Comparison of ENCODE assay signal across 18 mouse cellular contexts in the genomic region with DNA sequence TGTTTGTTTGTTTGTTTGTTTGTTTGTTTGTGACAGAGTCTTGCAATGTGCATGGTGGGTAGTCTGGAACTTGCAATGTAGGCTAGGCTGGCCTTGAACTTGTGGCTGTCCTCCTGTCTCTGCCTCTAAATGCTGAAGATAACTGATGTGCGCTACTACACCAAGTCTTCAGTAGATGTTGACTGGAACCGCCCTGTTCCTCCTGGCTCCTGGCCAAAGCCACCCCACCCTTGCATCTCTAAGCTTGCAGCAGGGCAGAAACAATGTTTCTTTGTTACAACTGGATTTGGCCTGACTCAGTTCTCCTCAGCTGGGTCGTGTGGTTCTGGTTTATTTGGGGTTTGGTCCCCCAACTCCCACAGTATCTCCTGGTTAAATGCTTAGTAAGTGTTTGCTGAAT. TPM values are rescaled to one million over a fixed set of nuclear protein-coding genes. Genes with fewer than 3 reads are reported as not detected.
DNase-seq lines count a peak whose midpoint lies in the region; ATAC-seq lines count a peak whose summit lies in the region.
"Had no signal": no experiment of that assay in that cellular context is flagged by ENCODE, and none has a peak within 500 bp of the region (broad histone marks: within the 10 kb centered on the region; RNA-seq: fewer than 3 reads in every experiment).

No protein-coding gene starts in this region.

- peak; percentile 52; the same call in 1 of the 2 replicates for ATAC-seq in intestine, embryonic 15.5 days
- ATAC-seq in intestine, embryonic 16.5 days: no peak; the same call in 1 of the 2 replicates
- ATAC-seq in megakaryocyte-erythroid progenitor cell, adult 5-6 weeks (replicated peaks; ENCODE audit: low FRiP score, low TSS enrichment, poor library complexity, severe bottlenecking): peak; percentile 78
- ATAC-seq in hindbrain, embryonic 16.5 days: no peak

- no peaks in the 10 kb centered on the region for H3K4me1 ChIP-seq in intestine, embryonic 15.5 days (replicated peaks)
- H3K4me1 ChIP-seq in intestine, embryonic 16.5 days (ENCODE audit: control insufficient read depth, insufficient read depth, low read length): no peaks in the 10 kb centered on the region
- H3K4me1 ChIP-seq in hindbrain, embryonic 16.5 days (ENCODE audit: control insufficient read depth, insufficient read depth, low read depth, low read length): no peaks in the 10 kb centered on the region
- H3K4me1 ChIP-seq: hindbrain, embryonic 15.5 days; lung, embryonic 15.5 days had no signal

- H3K9ac ChIP-seq in intestine, embryonic 15.5 days: no peak overlapping the region
- no peak overlapping the region for H3K9ac ChIP-seq in intestine, embryonic 16.5 days (ENCODE audit: low read depth, low read length)
- H3K9ac ChIP-seq in hindbrain, embryonic 16.5 days (ENCODE audit: low read depth, low read length): no peak overlapping the region
- H3K9ac ChIP-seq: hindbrain, embryonic 15.5 days; lung, embryonic 15.5 days had no signal

- H3K36me3 ChIP-seq in intestine, embryonic 15.5 days: no peaks in the 10 kb centered on the region
- H3K36me3 ChIP-seq in intestine, embryonic 16.5 days (ENCODE audit: control insufficient read depth, insufficient read depth, low read length): no peaks in the 10 kb centered on the region
- H3K36me3 ChIP-seq in hindbrain, embryonic 16.5 days (ENCODE audit: control insufficient read depth, insufficient read depth, low read length): no peaks in the 10 kb centered on the region
- H3K36me3 ChIP-seq: hindbrain, embryonic 15.5 days; lung, embryonic 15.5 days had no signal

- no peaks in the 10 kb centered on the region for H3K9me3 ChIP-seq in intestine, embryonic 15.5 days
- no peaks in the 10 kb centered on the region for H3K9me3 ChIP-seq in intestine, embryonic 16.5 days (ENCODE audit: control insufficient read depth, low read length)
- no peaks in the 10 kb centered on the region for H3K9me3 ChIP-seq in hindbrain, embryonic 16.5 days (ENCODE audit: control insufficient read depth, low read length)
- H3K9me3 ChIP-seq: hindbrain, embryonic 15.5 days; lung, embryonic 15.5 days had no signal

- H3K4me3 ChIP-seq in intestine, embryonic 15.5 days (replicated peaks): no peak overlapping the region
- no peak overlapping the region for H3K4me3 ChIP-seq in intestine, embryonic 16.5 days (ENCODE audit: low read length)
- H3K4me3 ChIP-seq in hindbrain, embryonic 16.5 days (ENCODE audit: low read length): no peak overlapping the region
- H3K4me3 ChIP-seq: hindbrain, embryonic 15.5 days; lung, embryonic 15.5 days had no signal

- H3K4me2 ChIP-seq in intestine, embryonic 15.5 days (replicated peaks): no peak overlapping the region
- H3K4me2 ChIP-seq in intestine, embryonic 16.5 days (ENCODE audit: low read depth, low read length): no peak overlapping the region
- no peak overlapping the region for H3K4me2 ChIP-seq in hindbrain, embryonic 16.5 days (ENCODE audit: low read length)
- H3K4me2 ChIP-seq: hindbrain, embryonic 15.5 days; lung, embryonic 15.5 days had no signal

- no peak overlapping the region for H3K27ac ChIP-seq in intestine, embryonic 15.5 days
- no peak overlapping the region for H3K27ac ChIP-seq in intestine, embryonic 16.5 days (ENCODE audit: low read length)
- no peak overlapping the region for H3K27ac ChIP-seq in hindbrain, embryonic 16.5 days (ENCODE audit: low read depth, low read length)
- H3K27ac ChIP-seq: hindbrain, embryonic 15.5 days; lung, embryonic 15.5 days had no signal

- DNase-seq in 3T3-L1 (ENCODE audit: low read depth, low spot score): peak; percentile 60
- peak; percentile 95 for DNase-seq in ES-CJ7 (ENCODE audit: low read depth, low spot score)
- DNase-seq in right cerebral cortex, postnatal 36 days (ENCODE audit: low spot score in 2 of 2): no peak
- DNase-seq: cerebellum, adult 9-10 months; midbrain, embryonic 14.5 days; thymus, adult 18-20 months had no signal

- no peaks in the 10 kb centered on the region for H3K27me3 ChIP-seq in intestine, embryonic 15.5 days (replicated peaks)
- H3K27me3 ChIP-seq in intestine, embryonic 16.5 days (replicated peaks; ENCODE audit: control insufficient read depth, insufficient read depth, low read length): no peaks in the 10 kb centered on the region
- H3K27me3 ChIP-seq in hindbrain, embryonic 16.5 days (replicated peaks; ENCODE audit: control insufficient read depth, insufficient read depth, low read length): no peaks in the 10 kb centered on the region
- H3K27me3 ChIP-seq: hindbrain, embryonic 15.5 days; lung, embryonic 15.5 days had no signal

- 56% methylated on average over 3 of the region's 3 CpGs for whole genome bisulfite sequencing in intestine, embryonic 15.5 days
- WGBS in intestine, embryonic 16.5 days: 53% methylated on average over 3 of the region's 3 CpGs
- WGBS in hindbrain, embryonic 16.5 days: 61% methylated on average over 3 of the region's 3 CpGs

RNA-seq across cellular contexts. Expression of a gene that starts 18.7 kb away (rescaled TPM):
- polyA plus RNA-seq in intestine, embryonic 15.5 days (2015; fragmentation: Nextera tagmentation; extraction: Ambion mirVana): 0.03 and 0.08 TPM in 2 replicates
- 0.06 TPM in 1 of 2 replicates, not detected in the other for polyA plus RNA-seq in intestine, embryonic 16.5 days (2015; fragmentation: Nextera tagmentation; extraction: Ambion mirVana)
- total RNA-seq in megakaryocyte-erythroid progenitor cell, adult 5-6 weeks (2014; fragmentation: Nextera tagmentation): not detected in 2 replicates
- not detected in 2 replicates for total RNA-seq in megakaryocyte-erythroid progenitor cell, adult 5-6 weeks (2017)
- polyA plus RNA-seq in hindbrain, embryonic 16.5 days (2015; fragmentation: Nextera tagmentation; extraction: Ambion mirVana): 0.09 and 0.15 TPM in 2 replicates
- polyA plus RNA-seq: spleen, adult 2 months had no signal

RNA-seq across cellular contexts. Expression of a gene that starts 20.6 kb away (rescaled TPM):
- not detected in 2 replicates for polyA plus RNA-seq in intestine, embryonic 15.5 days (2015; fragmentation: Nextera tagmentation; extraction: Ambion mirVana)
- not detected in 2 replicates for polyA plus RNA-seq in intestine, embryonic 16.5 days (2015; fragmentation: Nextera tagmentation; extraction: Ambion mirVana)
- not detected in 2 replicates for total RNA-seq in megakaryocyte-erythroid progenitor cell, adult 5-6 weeks (2014; fragmentation: Nextera tagmentation)
- total RNA-seq in megakaryocyte-erythroid progenitor cell, adult 5-6 weeks (2017): not detected in 2 replicates
- polyA plus RNA-seq in hindbrain, embryonic 16.5 days (2015; fragmentation: Nextera tagmentation; extraction: Ambion mirVana): 0.26 and 0.27 TPM in 2 replicates
- total RNA-seq: layer of hippocampus, postnatal 10 days had no signal
- polyA plus RNA-seq: heart, embryonic 14.5 days; neural tube, embryonic 11.5 days; spleen, adult 2 months had no signal

RNA-seq across cellular contexts. Expression of a gene that starts 34.8 kb away (rescaled TPM):
- 2.7 and 3.6 TPM in 2 replicates for polyA plus RNA-seq in intestine, embryonic 15.5 days (2015; fragmentation: Nextera tagmentation; extraction: Ambion mirVana)
- polyA plus RNA-seq in intestine, embryonic 16.5 days (2015; fragmentation: Nextera tagmentation; extraction: Ambion mirVana): 1.9 and 2.2 TPM in 2 replicates
- total RNA-seq in megakaryocyte-erythroid progenitor cell, adult 5-6 weeks (2014; fragmentation: Nextera tagmentation): 5.2 and 8.7 TPM in 2 replicates
- 1.6 and 13.8 TPM in 2 replicates for total RNA-seq in megakaryocyte-erythroid progenitor cell, adult 5-6 weeks (2017)
- 11.7 and 11.8 TPM in 2 replicates for polyA plus RNA-seq in hindbrain, embryonic 16.5 days (2015; fragmentation: Nextera tagmentation; extraction: Ambion mirVana)

RNA-seq across cellular contexts. Expression of a gene that starts 35.5 kb away (rescaled TPM):
- 0.14 and 0.25 TPM in 2 replicates for polyA plus RNA-seq in intestine, embryonic 15.5 days (2015; fragmentation: Nextera tagmentation; extraction: Ambion mirVana)
- polyA plus RNA-seq in intestine, embryonic 16.5 days (2015; fragmentation: Nextera tagmentation; extraction: Ambion mirVana): 0.16 and 0.24 TPM in 2 replicates
- not detected in 2 replicates for total RNA-seq in megakaryocyte-erythroid progenitor cell, adult 5-6 weeks (2014; fragmentation: Nextera tagmentation)
- not detected in 2 replicates for total RNA-seq in megakaryocyte-erythroid progenitor cell, adult 5-6 weeks (2017)
- 0.19 and 0.36 TPM in 2 replicates for polyA plus RNA-seq in hindbrain, embryonic 16.5 days (2015; fragmentation: Nextera tagmentation; extraction: Ambion mirVana)
- polyA plus RNA-seq: heart, embryonic 14.5 days; kidney, embryonic 16.5 days; limb, embryonic 11.5 days; lung, embryonic 15.5 days; midbrain, embryonic 14.5 days; spleen, adult 2 months had no signal

RNA-seq across cellular contexts. Expression of a gene that starts 35.9 kb away (rescaled TPM):
- 0.08 TPM in 1 of 2 replicates, not detected in the other for polyA plus RNA-seq in intestine, embryonic 15.5 days (2015; fragmentation: Nextera tagmentation; extraction: Ambion mirVana)
- polyA plus RNA-seq in intestine, embryonic 16.5 days (2015; fragmentation: Nextera tagmentation; extraction: Ambion mirVana): 0.06 and 0.07 TPM in 2 replicates
- total RNA-seq in megakaryocyte-erythroid progenitor cell, adult 5-6 weeks (2014; fragmentation: Nextera tagmentation): not detected in 2 replicates
- not detected in 2 replicates for total RNA-seq in megakaryocyte-erythroid progenitor cell, adult 5-6 weeks (2017)
- polyA plus RNA-seq in hindbrain, embryonic 16.5 days (2015; fragmentation: Nextera tagmentation; extraction: Ambion mirVana): 0.03 TPM in 1 of 2 replicates, not detected in the other
- polyA plus RNA-seq: hindbrain, embryonic 15.5 days; limb, embryonic 11.5 days had no signal

Comparison
In these comparisons a context has a peak if more than half of its experiments do, and no peak if none do; other contexts are left out.
1. ATAC-seq: peak in intestine, embryonic 15.5 days (single experiment) and megakaryocyte-erythroid progenitor cell, adult 5-6 weeks (single experiment); none in intestine, embryonic 16.5 days (single experiment) and hindbrain, embryonic 16.5 days (single experiment).
2. DNase-seq: peak in 3T3-L1 (single experiment) and ES-CJ7 (single experiment); none in right cerebral cortex, postnatal 36 days (0 of 2).